Mouse (Mus musculus) heart, postnatal 0 days (tissue): Measurements from ENCODE around the gene Ube2ql1.

Experiments used
- CTCF ChIP-seq: IDR thresholded peaks from 2 replicates; pipeline ENCODE4 v1.5.1; 2016; ENCODE audit warnings: antibody characterized with exemption, control low read depth, low read depth
- EP300 ChIP-seq: IDR thresholded peaks from 2 replicates; pipeline ENCODE4 v1.6.1; 2016; ENCODE audit warnings: antibody characterized with exemption, low read depth

DNA sequence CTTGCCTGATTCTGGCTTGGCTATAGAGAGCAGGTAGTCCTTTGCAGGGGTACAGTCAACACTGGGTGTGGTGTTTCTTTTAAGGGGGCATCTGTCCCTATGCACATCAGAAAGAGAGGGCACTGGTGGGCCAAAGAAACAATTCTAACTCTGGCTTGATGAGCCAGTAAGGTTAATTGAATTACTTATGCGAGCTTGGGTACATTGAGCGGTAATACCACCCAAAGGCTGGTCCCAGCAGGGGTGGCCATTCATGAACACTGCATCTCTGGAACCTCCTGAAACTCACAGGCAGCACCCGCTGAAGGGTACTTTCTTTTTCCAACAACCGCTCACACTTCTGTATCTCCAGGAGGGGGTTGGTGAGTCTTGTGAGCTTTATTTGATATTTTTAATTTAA is 9.1 kb upstream of the Ube2ql1 start:
- no peak for TF ChIP-seq EP300
- TF ChIP-seq CTCF, result no peak
